Mouse (Mus musculus): ENCODE measurements around the gene Mthfd2. TPM values are rescaled to one million over a fixed set of nuclear protein-coding genes. Genes with fewer than 3 reads are reported as not detected.

Gene Mthfd2
- polyA plus RNA-seq (2015; fragmentation: Nextera tagmentation; extraction: Ambion mirVana) = 33.4 and 34.3 TPM in 2 replicates

DNA sequence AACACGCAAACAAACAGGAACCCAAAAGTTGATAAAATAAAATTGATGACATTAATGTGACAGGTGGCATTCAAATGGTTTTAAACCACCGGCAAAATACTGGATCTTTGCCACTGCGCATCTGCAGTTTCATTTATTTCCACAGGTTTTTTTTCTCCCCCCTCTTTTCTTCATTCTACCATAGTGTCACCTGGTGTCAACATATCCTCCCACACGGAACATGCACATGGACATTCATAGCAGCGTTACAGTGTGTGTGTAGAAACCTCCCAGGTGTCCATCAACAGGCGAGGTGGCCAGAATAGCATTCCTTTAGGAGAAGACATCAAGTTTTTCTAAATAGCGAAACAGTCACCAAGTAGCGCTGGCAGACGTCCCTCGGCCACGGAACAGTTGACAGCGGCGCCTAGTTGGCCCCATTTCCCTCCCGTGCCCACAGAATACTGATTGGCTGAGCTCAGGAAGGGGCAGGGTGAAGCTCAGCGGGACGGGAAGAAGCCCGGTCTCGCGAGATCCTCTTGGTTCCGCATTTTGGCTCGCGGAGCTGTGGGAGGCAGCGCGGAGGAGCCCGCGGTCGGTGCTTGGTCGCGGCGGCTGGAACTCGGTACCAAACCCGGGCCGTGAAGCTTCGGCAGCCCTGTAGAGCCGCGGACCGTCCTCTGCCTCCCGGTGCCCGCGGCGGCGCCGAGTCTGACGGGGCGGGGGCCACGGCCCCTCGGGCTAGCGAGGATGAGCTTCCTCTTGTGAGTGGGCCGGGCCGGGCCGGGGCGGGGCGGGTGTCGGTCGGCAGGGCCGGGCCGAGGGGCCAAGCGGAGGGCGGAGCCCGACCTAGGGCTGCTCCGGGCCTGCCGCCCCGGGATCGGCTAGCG, at the start of gene Mthfd2, which contains the start of gene Mob1a:
Gene Mthfd2 (minus strand): TSS at position 384 of the 869 bp plus-strand sequence.
Gene Mob1a (plus strand): TSS at position 492 of the 869 bp plus-strand sequence.
- Histone ChIP-seq H3K9me3 (ENCODE audit: control insufficient read depth, low read length) (no peaks in the 10 kb centered on the region), H3K27ac (ENCODE audit: low read depth, low read length) (peak within 1 kb of the TSS; percentile 93), H3K4me1 (ENCODE audit: control insufficient read depth, insufficient read depth, low read depth, low read length) (peaks cover 11% of the 10 kb centered on the region), H3K36me3 (ENCODE audit: control insufficient read depth, insufficient read depth, low read length) (peaks cover 6% of the 10 kb centered on the region; the same call in 1 of the 2 replicates), H3K4me3 (ENCODE audit: low read length) (peak within 1 kb of the TSS; percentile 96), H3K4me2 (ENCODE audit: low read length) (peak within 1 kb of the TSS; percentile 79), H3K9ac (ENCODE audit: low read depth, low read length) (peak within 1 kb of the TSS; percentile 97), H3K27me3 (replicated peaks; ENCODE audit: control insufficient read depth, insufficient read depth, low read length) (no peaks in the 10 kb centered on the region)
- ATAC-seq = peak; percentile 99
- WGBS = 2% methylated on average over 63 of the region's 65 CpGs

DNA sequence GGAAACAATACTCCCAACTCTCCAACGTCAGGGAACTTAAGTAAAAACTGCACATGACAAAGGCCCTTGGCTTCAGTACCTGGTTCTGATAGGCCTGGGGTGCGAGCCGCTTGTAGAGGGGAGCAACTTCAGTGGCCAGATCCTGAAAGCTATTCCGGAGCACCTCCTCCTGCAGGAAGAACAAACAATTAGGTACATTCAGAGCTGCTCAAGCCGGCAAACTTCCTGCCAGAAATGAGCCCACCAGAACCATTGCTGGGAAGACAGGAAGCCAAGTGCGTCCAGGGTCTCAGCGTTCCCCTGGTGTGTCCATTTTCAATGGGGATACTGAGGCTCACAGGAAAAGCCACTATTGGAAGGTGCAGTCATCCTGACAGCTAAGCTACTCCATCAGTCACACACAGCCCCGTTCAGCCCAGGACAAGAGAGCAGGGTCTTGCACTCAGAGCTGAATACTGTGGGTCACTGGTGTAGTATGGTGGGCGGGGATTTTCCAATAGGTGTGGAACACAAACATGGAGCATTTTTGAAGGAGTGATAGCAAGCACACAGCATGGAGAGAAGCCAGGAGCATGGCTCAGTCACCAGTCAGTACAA, 48.1 kb upstream of the Mthfd2 start:
- Histone ChIP-seq H3K36me3 (ENCODE audit: control insufficient read depth, insufficient read depth, low read length) (peaks cover 67% of the 10 kb centered on the region), H3K4me2 (ENCODE audit: low read length) (no peak overlapping the region), H3K27me3 (replicated peaks; ENCODE audit: control insufficient read depth, insufficient read depth, low read length) (no peaks in the 10 kb centered on the region), H3K9ac (ENCODE audit: low read depth, low read length) (no peak overlapping the region), H3K4me3 (ENCODE audit: low read length) (no peak overlapping the region), H3K9me3 (ENCODE audit: control insufficient read depth, low read length) (no peaks in the 10 kb centered on the region), H3K4me1 (ENCODE audit: control insufficient read depth, insufficient read depth, low read depth, low read length) (no peaks in the 10 kb centered on the region), H3K27ac (ENCODE audit: low read depth, low read length) (no peak overlapping the region)
- WGBS = 83% methylated on average over 9 of the region's 9 CpGs
- no peak for ATAC-seq

- no peak for ATAC-seq
- Histone ChIP-seq H3K36me3 (ENCODE audit: control insufficient read depth, insufficient read depth, low read length) (peaks cover 77% of the 10 kb centered on the region), H3K27me3 (replicated peaks; ENCODE audit: control insufficient read depth, insufficient read depth, low read length) (no peaks in the 10 kb centered on the region), H3K9ac (ENCODE audit: low read depth, low read length) (no peak overlapping the region), H3K4me1 (ENCODE audit: control insufficient read depth, insufficient read depth, low read depth, low read length) (no peaks in the 10 kb centered on the region), H3K4me3 (ENCODE audit: low read length) (no peak overlapping the region), H3K9me3 (ENCODE audit: control insufficient read depth, low read length) (no peaks in the 10 kb centered on the region), H3K27ac (ENCODE audit: low read depth, low read length) (no peak overlapping the region), H3K4me2 (ENCODE audit: low read length) (no peak overlapping the region)
- WGBS = 84% methylated on average over 3 of the region's 3 CpGs
Measured at GRCm38 (mm10) chr6:83371350-83371749, 45.6 kb upstream of the Mthfd2 start.

- Histone ChIP-seq H3K9ac (ENCODE audit: low read depth, low read length) (no peak overlapping the region; the same call in 1 of the 2 replicates), H3K9me3 (ENCODE audit: control insufficient read depth, low read length) (no peaks in the 10 kb centered on the region), H3K27me3 (replicated peaks; ENCODE audit: control insufficient read depth, insufficient read depth, low read length) (no peaks in the 10 kb centered on the region), H3K27ac (ENCODE audit: low read depth, low read length) (no peak overlapping the region), H3K36me3 (ENCODE audit: control insufficient read depth, insufficient read depth, low read length) (peaks cover 73% of the 10 kb centered on the region), H3K4me3 (ENCODE audit: low read length) (no peak overlapping the region), H3K4me2 (ENCODE audit: low read length) (no peak overlapping the region), H3K4me1 (ENCODE audit: control insufficient read depth, insufficient read depth, low read depth, low read length) (no peaks in the 10 kb centered on the region)
- ATAC-seq = no peak
- WGBS = 85% methylated on average over 21 of the region's 21 CpGs
Measured at GRCm38 (mm10) chr6:83370316-83370965, 44.7 kb upstream of the Mthfd2 start.

GRCm38 (mm10) chr6:83363075-83363474, 37.4 kb upstream of the Mthfd2 start:
- no peak overlapping the region for H3K9ac ChIP-seq (ENCODE audit: low read depth, low read length)
- H3K4me2 ChIP-seq (ENCODE audit: low read length) = no peak overlapping the region
- no peaks in the 10 kb centered on the region for H3K27me3 ChIP-seq (replicated peaks; ENCODE audit: control insufficient read depth, insufficient read depth, low read length)
- WGBS = 94% methylated on average over 12 of the region's 12 CpGs
- H3K27ac ChIP-seq (ENCODE audit: low read depth, low read length) = no peak overlapping the region
- ATAC-seq = no peak
- peaks cover 23% of the 10 kb centered on the region for H3K36me3 ChIP-seq (ENCODE audit: control insufficient read depth, insufficient read depth, low read length)
- H3K4me3 ChIP-seq (ENCODE audit: low read length) = no peak overlapping the region
- H3K4me1 ChIP-seq (ENCODE audit: control insufficient read depth, insufficient read depth, low read depth, low read length) = no peaks in the 10 kb centered on the region
- no peaks in the 10 kb centered on the region for H3K9me3 ChIP-seq (ENCODE audit: control insufficient read depth, low read length)

DNA sequence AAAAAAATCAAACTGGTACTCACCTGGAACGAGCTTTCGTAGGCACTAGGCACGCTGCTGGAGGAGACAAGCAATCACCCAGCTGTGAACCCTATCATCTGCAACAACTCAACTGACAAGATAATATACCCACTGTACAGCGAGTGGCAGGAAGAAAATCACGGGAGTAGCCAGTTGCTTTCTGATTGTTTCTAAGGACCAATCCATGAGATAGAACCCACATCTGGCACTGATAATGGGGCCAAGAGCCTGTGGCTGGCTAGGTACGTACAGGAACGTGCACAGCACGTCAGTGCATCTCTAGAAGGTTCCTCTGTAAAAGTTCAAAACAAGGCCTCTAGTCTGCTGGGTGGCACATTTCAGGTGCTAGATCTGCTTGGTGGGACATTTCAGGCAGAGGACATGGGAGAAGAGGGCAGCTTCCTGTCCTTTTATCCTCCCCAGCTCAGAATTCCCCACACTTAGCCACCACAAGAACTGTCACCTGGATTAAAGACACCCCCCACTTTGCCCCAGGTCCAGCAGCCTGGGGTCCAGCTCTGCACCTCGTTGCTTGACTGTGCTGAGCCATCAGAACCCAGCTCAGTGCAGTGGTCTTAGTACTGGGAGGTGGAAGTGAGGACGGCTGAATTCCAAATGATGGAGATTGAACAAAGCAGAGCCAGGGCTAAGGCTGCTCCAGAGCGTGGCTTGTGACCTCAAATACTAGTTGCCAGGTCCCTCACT, 36.0 kb upstream of the Mthfd2 start:
- Histone ChIP-seq H3K4me3 (ENCODE audit: low read length) (no peak overlapping the region), H3K36me3 (ENCODE audit: control insufficient read depth, insufficient read depth, low read length) (peaks cover 12% of the 10 kb centered on the region), H3K27me3 (replicated peaks; ENCODE audit: control insufficient read depth, insufficient read depth, low read length) (no peaks in the 10 kb centered on the region), H3K9me3 (ENCODE audit: control insufficient read depth, low read length) (no peaks in the 10 kb centered on the region), H3K9ac (ENCODE audit: low read depth, low read length) (no peak overlapping the region), H3K4me2 (ENCODE audit: low read length) (no peak overlapping the region), H3K27ac (ENCODE audit: low read depth, low read length) (no peak overlapping the region), H3K4me1 (ENCODE audit: control insufficient read depth, insufficient read depth, low read depth, low read length) (no peaks in the 10 kb centered on the region)
- no peak for ATAC-seq
- 86% methylated on average over 11 of the region's 11 CpGs for WGBS

DNA sequence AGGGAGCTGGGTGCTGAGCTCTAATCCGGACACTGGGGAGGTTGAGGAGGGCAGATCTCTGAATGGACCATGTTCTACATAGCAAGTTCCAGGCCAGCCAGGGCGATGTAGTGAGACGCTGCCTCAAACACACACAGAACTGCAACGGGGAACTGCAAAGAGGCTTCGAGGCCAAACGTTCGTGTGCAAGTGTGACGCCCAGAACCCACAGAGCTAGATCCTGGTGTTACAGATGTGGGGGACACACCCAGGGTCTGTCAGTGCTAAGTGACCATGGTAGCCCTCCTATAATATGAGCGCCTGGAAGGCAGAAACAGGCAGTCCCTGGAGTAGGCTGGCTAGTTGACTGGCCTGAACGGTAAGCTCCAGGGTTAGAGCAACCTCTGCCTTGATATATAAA, 31.7 kb upstream of the Mthfd2 start:
- Histone ChIP-seq H3K9ac (ENCODE audit: low read depth, low read length) (no peak overlapping the region), H3K4me2 (ENCODE audit: low read length) (no peak overlapping the region), H3K4me1 (ENCODE audit: control insufficient read depth, insufficient read depth, low read depth, low read length) (no peaks in the 10 kb centered on the region), H3K9me3 (ENCODE audit: control insufficient read depth, low read length) (no peaks in the 10 kb centered on the region), H3K27me3 (replicated peaks; ENCODE audit: control insufficient read depth, insufficient read depth, low read length) (no peaks in the 10 kb centered on the region), H3K4me3 (ENCODE audit: low read length) (no peak overlapping the region), H3K27ac (ENCODE audit: low read depth, low read length) (no peak overlapping the region), H3K36me3 (ENCODE audit: control insufficient read depth, insufficient read depth, low read length) (peaks cover 15% of the 10 kb centered on the region)
- WGBS = 94% methylated on average over 10 of the region's 10 CpGs
- ATAC-seq = no peak

DNA sequence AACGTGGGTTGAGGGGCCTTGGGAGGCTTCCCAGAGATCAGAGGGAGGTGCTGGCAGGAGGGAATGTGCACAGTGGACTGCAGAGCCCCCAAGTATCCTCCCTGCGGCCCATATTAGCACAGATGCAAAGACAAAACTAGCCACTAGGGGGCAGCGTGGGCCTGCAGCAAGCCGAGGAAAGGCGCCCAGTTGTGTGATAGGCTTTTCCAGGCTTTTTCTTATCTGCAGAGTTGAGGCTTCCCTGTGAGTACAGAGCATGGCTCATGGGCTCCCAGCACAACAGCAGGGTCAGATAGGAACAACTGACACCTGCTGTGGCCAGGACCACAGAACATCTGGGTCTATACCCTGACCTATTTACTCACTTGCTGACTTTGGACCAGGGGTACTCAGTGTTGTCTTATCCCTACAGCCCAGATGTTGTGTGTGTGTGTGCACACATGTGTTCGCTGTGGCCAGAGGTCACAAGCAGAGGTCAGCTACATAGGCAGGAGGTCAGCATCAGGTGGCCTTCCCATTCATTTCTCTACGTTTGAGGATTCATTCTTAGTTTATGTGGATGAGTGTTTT, 30.9 kb upstream of the Mthfd2 start:
- H3K27ac ChIP-seq (ENCODE audit: low read depth, low read length) = no peak overlapping the region
- H3K4me2 ChIP-seq (ENCODE audit: low read length) = no peak overlapping the region
- H3K27me3 ChIP-seq (replicated peaks; ENCODE audit: control insufficient read depth, insufficient read depth, low read length) = no peaks in the 10 kb centered on the region
- WGBS = 21% methylated on average over 7 of the region's 7 CpGs
- H3K4me3 ChIP-seq (ENCODE audit: low read length) = no peak overlapping the region
- ATAC-seq = peak; percentile 73; the same call in 1 of the 2 replicates
- no peaks in the 10 kb centered on the region for H3K4me1 ChIP-seq (ENCODE audit: control insufficient read depth, insufficient read depth, low read depth, low read length)
- H3K36me3 ChIP-seq (ENCODE audit: control insufficient read depth, insufficient read depth, low read length) = peaks cover 15% of the 10 kb centered on the region
- no peaks in the 10 kb centered on the region for H3K9me3 ChIP-seq (ENCODE audit: control insufficient read depth, low read length)
- H3K9ac ChIP-seq (ENCODE audit: low read depth, low read length) = no peak overlapping the region

All from hindbrain, embryonic 16.5 days (tissue).